Mouse (Mus musculus) erythroblast, embryonic 14.5 days (primary cell): ENCODE measurements around the gene Arrdc5.

Experiments used
- GATA1 ChIP-seq: IDR thresholded peaks from 2 replicates; pipeline ENCODE4 v1.6.1; 2012; ENCODE audit warnings: low read length, inconsistent platforms, mixed read lengths
- TAL1 ChIP-seq: IDR thresholded peaks from 3 replicates; pipeline ENCODE4 v1.6.1; 2012; ENCODE audit warnings: low read length, inconsistent platforms, mixed read lengths

DNA sequence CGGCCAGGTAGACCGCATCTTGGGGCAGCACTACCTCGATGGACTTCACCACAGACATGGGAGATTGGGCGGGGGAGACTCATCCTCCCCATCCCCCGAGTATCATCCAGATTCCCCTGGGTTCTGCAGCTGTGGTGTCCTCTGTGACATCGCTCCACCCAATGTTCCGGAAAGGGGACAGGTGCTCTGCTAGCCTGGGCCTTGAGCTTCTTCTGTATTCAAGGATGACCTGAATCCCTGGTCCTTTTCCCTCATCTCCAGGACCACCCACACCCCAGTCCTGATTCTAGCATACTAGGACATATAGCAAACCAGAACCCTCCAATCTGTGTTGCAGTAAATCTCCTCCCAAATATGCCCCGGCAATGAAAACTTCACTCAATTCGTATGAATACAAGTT lies at the start of gene Arrdc5:
- TF ChIP-seq TAL1 (no peak), GATA1 (no peak)
